Mouse (Mus musculus): ENCODE measurements around the gene Snip1.

The Snip1 gene

GRCm38 (mm10) chr4:125066490-125067370 lies at the start of gene Snip1:
Snip1 (plus strand) TSS chr4:125066672.
- DNase-seq (ENCODE audit: low spot score in 2 of 2), result peak; percentile 91 to 95

DNA sequence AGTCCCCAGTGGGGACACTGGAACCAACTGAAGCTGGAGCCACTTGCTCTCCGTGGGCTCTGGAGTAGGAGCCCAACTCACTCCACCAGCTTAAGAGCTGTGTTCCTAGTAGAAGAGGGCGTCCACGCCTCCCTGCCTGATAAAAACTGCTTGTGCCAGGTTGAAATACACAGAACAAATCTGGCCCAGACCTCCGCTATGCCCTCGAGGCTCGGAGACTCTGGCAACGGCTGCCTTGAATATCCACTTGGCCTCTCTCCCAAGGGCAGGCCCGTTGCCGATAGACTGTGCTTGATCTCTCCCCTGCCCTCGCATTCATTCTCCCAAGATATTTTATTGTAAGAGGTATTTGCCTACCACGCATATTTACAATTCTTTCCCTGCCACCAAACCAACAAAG lies 49.0 kb upstream of the Snip1 start:
- DNase-seq (ENCODE audit: low spot score in 2 of 2), result peak in 1 of 2 experiments; percentile 26

DNA sequence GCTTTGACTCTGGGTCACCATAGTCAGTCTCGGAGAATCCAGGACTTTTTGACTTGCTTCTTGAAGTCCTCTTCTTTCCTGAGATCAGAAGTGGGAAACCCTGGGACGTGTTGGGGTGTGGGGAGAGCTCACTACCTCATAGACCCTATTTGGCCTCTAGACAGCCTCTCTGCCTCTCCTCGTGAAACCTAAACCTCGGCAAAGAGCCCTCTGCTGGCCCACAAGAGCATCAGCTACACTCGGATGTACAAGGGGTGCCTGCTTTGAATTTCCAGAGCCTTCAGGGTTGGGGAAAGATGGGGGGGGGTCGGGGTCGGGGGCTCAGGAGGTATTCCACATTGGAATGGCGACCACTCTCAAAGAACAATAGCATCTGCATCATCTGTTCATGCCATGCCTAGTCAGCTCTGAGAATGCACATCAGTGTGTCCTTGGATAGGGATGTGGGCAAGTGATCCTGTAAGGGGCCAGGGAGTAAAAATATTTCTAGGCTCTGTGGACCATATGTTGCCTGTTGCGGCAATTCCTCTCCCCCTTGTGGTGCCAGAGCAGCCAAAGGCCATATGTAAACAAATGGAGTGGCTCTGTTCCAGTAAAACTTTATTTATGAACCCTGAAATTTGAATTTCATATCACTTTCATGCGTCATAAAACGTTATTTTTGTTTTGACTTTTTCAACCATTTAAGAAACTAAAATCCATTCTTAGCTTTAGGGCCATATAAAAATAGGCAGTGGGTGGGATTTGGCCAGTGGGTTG lies 45.5 kb upstream of the Snip1 start:
- no peak for DNase-seq (ENCODE audit: low spot score in 2 of 2)

GRCm38 (mm10) chr4:125029891-125030614 lies 36.4 kb upstream of the Snip1 start:
- DNase-seq (ENCODE audit: low spot score in 2 of 2), result peak; percentile 87 to 88

DNA sequence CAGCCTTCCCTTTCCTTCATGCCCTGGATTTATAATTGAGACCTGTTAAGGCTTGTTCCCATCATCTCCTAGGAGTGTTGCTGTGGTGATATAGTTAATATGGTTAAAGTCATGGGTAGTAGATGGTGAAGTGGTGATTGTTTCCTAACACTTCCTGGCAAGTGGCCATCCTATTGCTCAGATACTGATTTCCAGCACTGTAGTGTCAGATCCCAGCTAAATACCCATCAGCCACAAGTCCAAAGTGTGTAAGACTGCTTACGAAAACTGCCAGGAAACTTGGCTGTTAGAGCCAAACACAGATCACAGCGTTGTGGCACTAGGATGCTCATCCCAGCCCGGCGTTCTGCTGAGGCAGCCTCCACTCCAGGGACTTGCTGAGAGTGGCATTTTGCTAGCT lies 32.1 kb upstream of the Snip1 start:
- no peak for DNase-seq (ENCODE audit: low spot score in 2 of 2)

DNA sequence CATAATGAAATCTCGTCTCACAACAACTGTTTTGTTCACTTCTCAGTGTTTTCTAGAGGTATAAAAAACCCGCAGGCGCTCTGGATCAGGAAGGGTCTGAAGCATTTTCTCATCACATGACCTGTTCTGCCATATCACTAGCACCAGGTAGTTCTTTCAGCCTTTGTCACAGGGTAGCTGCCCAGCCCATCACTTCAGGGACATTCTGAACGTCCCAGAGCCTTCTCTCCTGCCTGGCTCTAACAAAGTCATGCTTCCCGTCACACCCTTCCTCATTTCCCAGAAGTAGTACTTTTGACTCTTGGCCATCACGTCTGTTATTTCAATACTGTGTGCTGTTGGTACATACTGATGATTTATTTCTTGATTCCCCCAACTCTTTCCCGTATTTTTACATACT lies 22.0 kb upstream of the Snip1 start:
- no peak for DNase-seq (ENCODE audit: low spot score in 2 of 2)

- no peak for DNase-seq (ENCODE audit: low spot score in 2 of 2)
These were observed 11.1 kb upstream of the Snip1 start for GRCm38 (mm10) chr4:125055385-125055784.

GRCm38 (mm10) chr4:125056476-125056875 lies 10.0 kb upstream of the Snip1 start:
- DNase-seq (ENCODE audit: low spot score in 2 of 2), result no peak

DNA sequence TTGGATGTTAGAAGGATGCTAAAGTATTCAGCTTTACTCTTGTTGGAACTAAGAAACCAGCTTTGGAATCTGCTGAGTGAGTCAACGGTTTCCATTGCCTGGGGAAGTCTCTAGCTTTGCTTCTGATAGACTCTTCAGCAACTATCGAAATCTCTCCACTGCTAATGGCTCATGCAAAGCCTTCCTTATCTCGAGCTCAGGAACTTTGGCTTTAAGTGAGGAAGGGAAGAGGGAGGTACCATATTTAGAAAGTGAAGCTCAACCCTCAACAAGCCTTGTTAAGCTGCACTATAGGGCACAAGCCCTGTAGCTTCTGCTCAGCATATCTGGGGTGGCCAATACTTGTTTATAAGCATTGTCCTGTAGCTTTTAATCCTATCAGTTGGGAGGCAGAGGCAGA lies 9.2 kb upstream of the Snip1 start:
- DNase-seq (ENCODE audit: low spot score in 2 of 2), result no peak

DNA sequence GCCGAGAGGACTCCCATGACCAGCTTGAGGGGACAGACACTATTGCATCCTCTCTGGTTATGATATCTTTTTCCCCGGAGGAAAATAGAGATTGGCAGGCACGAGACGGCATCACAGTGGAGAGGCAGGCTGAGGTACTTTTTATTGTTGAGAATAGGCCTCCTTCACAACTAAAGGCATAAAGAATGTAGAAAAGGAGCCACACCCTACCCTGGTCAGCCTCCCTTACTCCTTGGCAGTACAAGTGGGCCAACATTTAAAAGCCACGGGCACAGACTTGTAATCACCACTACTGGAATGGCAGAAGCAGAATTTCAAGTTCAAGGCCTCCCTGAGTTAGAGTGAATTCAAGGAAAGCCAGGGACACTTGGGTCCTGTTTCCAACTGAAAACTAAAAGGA lies 8.4 kb upstream of the Snip1 start:
- no peak for DNase-seq (ENCODE audit: low spot score in 2 of 2)

DNA sequence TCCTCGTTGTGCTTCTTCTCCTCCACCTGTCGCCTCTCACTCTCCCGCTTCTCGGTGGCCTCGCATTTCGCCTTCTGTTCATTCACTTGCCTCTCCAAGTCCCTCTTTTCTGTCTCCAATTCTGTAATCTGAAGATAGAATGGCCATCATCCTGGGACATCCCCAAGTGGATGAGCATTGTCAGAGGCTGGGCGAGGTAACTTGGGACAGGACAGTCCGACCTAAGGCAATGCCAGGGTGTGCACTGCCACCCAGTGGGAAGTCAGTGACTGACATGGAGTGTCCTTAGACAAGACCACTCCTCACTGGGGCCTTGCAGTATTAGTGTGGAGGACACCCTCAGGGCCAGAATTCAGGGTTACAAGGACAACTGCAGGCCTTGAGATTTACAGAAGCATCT lies 7.4 kb upstream of the Snip1 start:
- peak; percentile 11 to 37 for DNase-seq (ENCODE audit: low spot score in 2 of 2)

GRCm38 (mm10) chr4:125063829-125064228 lies 2.6 kb upstream of the Snip1 start:
- no peak for DNase-seq (ENCODE audit: low spot score in 2 of 2)

GRCm38 (mm10) chr4:125065517-125066307 lies 760 bp upstream of the Snip1 start, which contains the start of gene Dnali1:
Dnali1 (minus strand) TSS chr4:125065703.
- DNase-seq (ENCODE audit: low spot score in 2 of 2), result peak; percentile 16 to 52

- DNase-seq (ENCODE audit: low spot score in 2 of 2), result no peak
These were observed 11.2 kb downstream of the Snip1 start for GRCm38 (mm10) chr4:125077700-125078099.

GRCm38 (mm10) chr4:125078698-125079097 lies 12.2 kb downstream of the Snip1 start:
- DNase-seq (ENCODE audit: low spot score in 2 of 2), result no peak

DNA sequence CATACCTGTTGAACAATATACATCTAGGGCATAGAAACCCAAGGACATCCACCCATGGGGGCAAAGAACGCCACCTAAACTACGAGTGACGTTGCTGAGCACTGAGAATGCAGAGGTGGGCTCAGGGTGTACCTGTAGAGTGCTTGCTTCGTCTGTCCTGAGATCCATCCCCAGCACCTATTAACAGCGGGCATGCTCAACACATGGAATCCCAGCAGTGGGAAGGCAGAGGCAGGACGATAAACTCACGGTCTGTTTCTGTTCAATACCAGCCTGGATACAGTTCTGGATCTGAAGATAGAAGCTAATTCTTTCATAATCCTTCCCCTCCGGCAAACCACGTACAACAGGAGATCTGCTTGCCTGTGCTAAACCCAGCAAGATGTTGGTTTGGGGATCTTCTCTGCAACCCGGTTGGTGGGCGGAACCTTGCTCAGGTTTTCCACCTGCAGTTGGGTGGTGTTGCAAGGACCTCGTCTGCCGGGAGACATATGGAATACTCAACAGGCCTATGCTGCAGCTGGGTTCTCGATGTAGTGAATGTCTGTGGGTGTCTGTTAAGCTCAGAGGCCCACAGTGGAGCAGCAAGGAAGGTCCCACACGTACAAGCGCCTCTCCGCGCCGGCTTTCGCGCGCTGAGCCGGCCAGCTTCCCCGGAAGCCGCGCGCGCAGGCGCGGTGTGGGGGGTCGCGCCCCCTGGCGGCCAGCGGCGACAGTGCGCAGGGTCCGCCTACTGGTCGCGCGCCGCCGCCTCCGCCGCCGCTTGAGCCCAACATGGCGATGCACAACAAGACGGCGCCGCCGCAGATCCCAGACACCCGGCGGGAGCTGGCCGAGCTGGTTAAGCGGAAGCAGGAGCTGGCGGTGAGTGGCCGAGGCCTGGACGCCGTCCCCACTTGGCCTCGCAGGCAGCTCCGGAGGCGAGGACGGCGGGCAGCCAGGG lies 18.2 kb downstream of the Snip1 start, which contains the start of gene Meaf6:
TSS of gene Meaf6 (plus strand) at position 732 of the 943 bp plus-strand sequence.
- DNase-seq (ENCODE audit: low spot score in 2 of 2), result peak; percentile 81 to 93

DNA sequence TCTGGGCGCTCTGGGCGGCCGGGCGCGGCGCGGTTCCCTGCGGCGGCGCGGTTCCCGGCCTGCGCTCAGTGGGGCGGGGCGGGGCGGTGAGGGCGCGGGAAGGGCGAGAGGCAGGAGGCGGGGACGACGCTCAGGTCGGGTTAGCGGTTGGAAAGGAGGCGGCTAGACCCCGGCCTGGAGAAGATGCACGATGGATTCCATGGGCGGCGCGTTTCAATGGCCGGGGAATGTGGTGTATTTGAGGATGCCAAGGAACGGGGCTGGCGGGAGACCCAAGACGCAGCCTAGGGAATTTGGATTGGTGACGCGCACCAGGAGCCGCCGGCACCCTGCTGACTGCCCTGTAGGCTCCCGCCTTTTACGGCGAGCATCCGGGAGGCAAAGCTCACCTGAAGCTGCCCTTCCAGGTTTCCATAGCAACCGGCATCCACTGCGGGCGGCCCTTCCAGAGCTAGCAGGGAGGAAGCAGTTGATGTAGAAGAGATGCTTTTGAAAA lies 18.9 kb downstream of the Snip1 start:
- peak in 1 of 2 experiments; percentile 70 for DNase-seq (ENCODE audit: low spot score in 2 of 2)

GRCm38 (mm10) chr4:125093031-125093430 lies 26.6 kb downstream of the Snip1 start:
- DNase-seq (ENCODE audit: low spot score in 2 of 2), result no peak

DNA sequence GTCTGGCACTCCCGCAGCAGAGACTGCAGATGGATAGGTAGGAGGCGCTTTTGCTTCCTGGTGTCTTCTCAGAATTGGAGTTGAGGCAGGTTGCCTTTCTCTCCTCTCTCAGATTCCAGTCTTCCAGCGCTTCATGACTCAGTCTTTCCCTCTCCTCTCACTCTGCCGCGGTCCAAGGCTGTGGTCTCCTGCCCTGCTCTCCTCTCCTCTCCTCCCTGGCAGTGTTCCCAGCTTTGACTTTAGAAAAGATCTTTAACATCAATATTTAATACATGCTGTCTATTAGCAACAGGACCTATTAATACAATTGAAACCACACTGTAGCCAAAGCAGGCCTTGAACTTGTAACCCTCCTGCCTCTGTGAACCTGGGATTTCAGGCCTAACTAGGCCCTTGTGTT lies 29.6 kb downstream of the Snip1 start:
- DNase-seq (ENCODE audit: low spot score in 2 of 2), result no peak

GRCm38 (mm10) chr4:125097412-125097811 lies 30.9 kb downstream of the Snip1 start:
- DNase-seq (ENCODE audit: low spot score in 2 of 2), result no peak
